Mouse (Mus musculus): ENCODE measurements around the gene Zbtb44.

Gene Zbtb44

DNA sequence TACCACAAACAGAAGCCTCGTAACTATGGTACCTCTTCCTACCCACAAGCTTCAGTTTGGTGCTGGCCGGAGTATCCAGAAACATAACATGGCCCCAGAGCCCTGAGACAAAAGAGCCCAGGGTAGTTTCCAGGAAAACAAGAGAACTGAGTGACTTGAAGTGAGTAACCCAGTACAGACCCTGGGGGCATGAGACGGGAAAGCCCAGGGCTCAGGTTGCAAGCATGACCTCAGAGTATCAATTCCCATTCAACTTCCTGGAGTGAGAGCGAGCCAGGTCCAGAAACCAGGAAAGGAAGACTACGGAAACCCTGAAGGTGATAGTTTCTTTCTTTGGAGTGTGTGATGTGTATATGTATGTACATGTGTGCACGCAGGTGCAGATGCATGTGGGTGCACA, 87.0 kb downstream of the Zbtb44 start:
- DNase-seq, result no peak

- no peak for DNase-seq
These were observed 88.3 kb downstream of the Zbtb44 start for GRCm38 (mm10) chr9:31118520-31119298.

- no peak for DNase-seq
These were observed 89.0 kb downstream of the Zbtb44 start for GRCm38 (mm10) chr9:31119405-31119804.

GRCm38 (mm10) chr9:31119882-31120532, 89.6 kb downstream of the Zbtb44 start:
- no peak for DNase-seq

DNA sequence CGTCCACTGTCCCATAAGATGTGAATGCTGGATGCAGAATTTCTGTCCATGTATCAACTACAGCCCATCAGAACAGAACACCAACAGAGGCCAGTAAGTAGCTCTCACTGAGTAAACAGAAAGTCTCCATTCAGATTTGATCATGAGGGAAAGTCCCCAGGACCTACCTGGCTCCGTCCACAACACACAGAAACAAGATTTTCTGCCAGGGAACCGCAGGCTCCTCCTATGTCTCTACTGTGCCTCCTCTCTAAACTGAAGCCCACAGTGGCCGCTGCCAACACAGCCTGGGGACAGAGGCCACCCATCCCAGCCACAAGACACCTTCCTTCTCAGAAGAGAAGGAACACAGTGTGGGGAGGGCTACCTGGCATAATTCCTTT, 90.1 kb downstream of the Zbtb44 start:
- no peak for DNase-seq

GRCm38 (mm10) chr9:31122464-31123030, 92.1 kb downstream of the Zbtb44 start:
- DNase-seq, result no peak

All from cerebellum, adult 18-20 months (tissue).